Mouse (Mus musculus) embryonic facial prominence, embryonic 14.5 days (tissue): ENCODE measurements around the gene Eml2. TPM values are rescaled to one million over a fixed set of nuclear protein-coding genes. Genes with fewer than 3 reads are reported as not detected.

Source experiments
- ATAC-seq: fragments of 200-750 bp; cut with Nextera tagmentation; 2 replicates; pipeline ENCODE4 v1.8.0; 2017; ENCODE audit warnings: low read depth, moderate number of reproducible peaks, moderate TSS enrichment
- DNase-seq: peaks from one replicate; pipeline ENCODE4 v3.0.0-alpha.2; 2015; ENCODE audit warnings: low spot score
- H3K27ac ChIP-seq: fragments of 300-500 bp; sonication (generic); replicated peaks from 2 replicates; pipeline ENCODE4 v1.5.1; 2014; ENCODE audit warnings: low read depth, mild to moderate bottlenecking, low read length, moderate library complexity
- H3K27me3 ChIP-seq: fragments of 300-500 bp; sonication (generic); replicated peaks from 2 replicates; pipeline ENCODE4 v1.6.1; 2014; ENCODE audit warnings: low read length; ENCODE audit not compliant: control insufficient read depth, insufficient read depth
- H3K36me3 ChIP-seq: fragments of 300-500 bp; sonication (generic); 2 replicates; pipeline ENCODE4 v1.6.1; 2014; ENCODE audit warnings: low read length, mixed read lengths; ENCODE audit not compliant: control insufficient read depth, insufficient read depth
- H3K4me1 ChIP-seq: fragments of 300-500 bp; sonication (generic); 2 replicates; pipeline ENCODE4 v1.6.1; 2014; ENCODE audit warnings: antibody characterized with exemption, low read length; ENCODE audit not compliant: control insufficient read depth, insufficient read depth
- H3K4me2 ChIP-seq: fragments of 300-500 bp; sonication (generic); 2 replicates; pipeline ENCODE4 v1.6.1; 2014; ENCODE audit warnings: low read depth, mild to moderate bottlenecking, low read length, moderate library complexity, mixed read lengths
- H3K4me3 ChIP-seq: fragments of 300-500 bp; sonication (generic); 2 replicates; pipeline ENCODE4 v1.5.1; 2014; ENCODE audit warnings: low read depth, mild to moderate bottlenecking, low read length
- H3K9ac ChIP-seq: fragments of 300-500 bp; sonication (generic); 2 replicates; pipeline ENCODE4 v1.6.1; 2014; ENCODE audit warnings: low read depth, mild to moderate bottlenecking, low read length, moderate library complexity, mixed read lengths
- H3K9me3 ChIP-seq: fragments of 300-500 bp; sonication (generic); 2 replicates; pipeline ENCODE4 v1.6.1; 2016; ENCODE audit warnings: low read length; ENCODE audit not compliant: control insufficient read depth
- WGBS: fragments of 180-500 bp; shearing (Covaris S2); extraction: QIAGEN DNeasy Blood & Tissue Kit; methylation state at CpG from one replicate; pipeline ENCODE4 v1.1.7; 2014; 5-methylcytosine and 5-hydroxymethylcytosine counted together
- polyA plus RNA-seq: library from polyadenylated mRNA; unstranded; fragments of >200 nt; fragmentation: Nextera tagmentation; extraction: Ambion mirVana; gene quantifications from 2 replicates; pipeline ENCODE4 v1.2.1, GENCODE M21; 2014

Gene Eml2
- polyA plus RNA-seq, 1 experiment from 2014 or later, result 4.2 TPM

DNA sequence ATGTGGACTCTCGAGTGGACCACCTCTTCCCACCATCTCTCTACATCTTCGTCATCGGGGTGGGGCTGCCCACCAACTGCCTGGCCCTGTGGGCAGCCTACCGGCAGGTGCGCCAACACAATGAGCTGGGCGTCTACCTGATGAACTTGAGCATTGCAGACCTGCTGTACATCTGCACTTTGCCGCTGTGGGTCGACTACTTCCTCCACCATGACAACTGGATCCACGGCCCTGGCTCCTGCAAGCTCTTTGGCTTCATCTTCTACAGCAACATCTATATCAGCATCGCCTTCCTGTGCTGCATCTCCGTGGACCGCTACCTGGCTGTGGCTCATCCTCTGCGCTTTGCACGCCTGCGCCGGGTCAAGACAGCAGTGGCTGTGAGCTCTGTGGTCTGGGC lies 46.0 kb downstream of the Eml2 start:
- no peak overlapping the region for H3K4me2 ChIP-seq
- H3K27me3 ChIP-seq, result no peaks in the 10 kb centered on the region
- peaks cover 5% of the 10 kb centered on the region; the same call in 1 of the 2 replicates for H3K36me3 ChIP-seq
- WGBS, result 98% methylated on average over 16 of the region's 16 CpGs
- H3K9me3 ChIP-seq, result no peaks in the 10 kb centered on the region
- DNase-seq (no peak), ATAC-seq (no peak)
- no peak overlapping the region for H3K4me3 ChIP-seq
- H3K9ac ChIP-seq, result no peak overlapping the region
- H3K27ac ChIP-seq, result no peak overlapping the region
- H3K4me1 ChIP-seq, result peaks cover 6% of the 10 kb centered on the region

DNA sequence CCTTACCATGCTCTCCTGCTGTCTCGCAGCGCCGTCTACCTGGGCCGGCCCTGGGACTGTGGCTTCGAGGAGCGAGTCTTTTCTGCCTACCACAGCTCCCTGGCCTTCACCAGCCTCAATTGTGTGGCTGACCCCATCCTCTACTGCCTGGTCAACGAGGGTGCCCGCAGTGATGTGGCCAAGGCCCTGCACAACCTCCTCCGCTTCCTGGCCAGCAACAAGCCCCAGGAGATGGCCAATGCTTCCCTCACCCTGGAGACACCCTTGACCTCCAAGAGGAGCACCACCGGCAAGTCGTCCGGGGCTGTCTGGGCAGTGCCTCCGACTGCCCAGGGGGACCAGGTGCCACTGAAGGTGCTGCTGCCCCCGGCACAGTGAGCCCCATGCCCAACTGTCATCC lies 46.7 kb downstream of the Eml2 start:
- no peak for DNase-seq
- WGBS, result 90% methylated on average over 14 of the region's 14 CpGs
- H3K4me3 ChIP-seq, result no peak overlapping the region

DNA sequence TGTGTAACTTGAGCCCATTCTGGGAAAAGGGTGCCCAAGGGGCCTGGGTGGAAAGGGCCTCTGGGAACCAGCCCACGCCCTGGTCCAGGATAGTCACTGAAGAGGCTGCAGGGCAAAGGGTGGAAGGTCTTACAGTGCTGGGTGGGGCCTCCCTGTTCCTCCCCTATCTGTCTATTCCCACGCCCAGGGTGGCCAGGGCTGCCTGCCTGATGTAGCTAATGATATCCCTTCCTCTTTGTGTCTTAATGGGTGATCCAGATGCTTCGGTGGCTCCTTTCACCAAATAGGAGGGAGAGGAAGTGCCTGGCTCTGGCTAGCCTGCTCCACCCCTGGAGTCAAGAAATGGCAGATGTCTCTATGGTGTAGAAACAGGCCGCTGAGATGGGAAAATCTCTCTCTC lies 48.7 kb downstream of the Eml2 start:
- ATAC-seq (no peak), DNase-seq (no peak)
- H3K27me3 ChIP-seq, result no peaks in the 10 kb centered on the region
- no peaks in the 10 kb centered on the region for H3K9me3 ChIP-seq
- H3K4me2 ChIP-seq, result no peak overlapping the region
- no peak overlapping the region for H3K27ac ChIP-seq
- no peak overlapping the region for H3K4me3 ChIP-seq
- 77% methylated on average over 4 of the region's 4 CpGs for WGBS
- peaks cover 5% of the 10 kb centered on the region; the same call in 1 of the 2 replicates for H3K36me3 ChIP-seq
- H3K4me1 ChIP-seq, result peaks cover 10% of the 10 kb centered on the region
- H3K9ac ChIP-seq, result no peak overlapping the region

More for the DNA sequence above, 46.7 kb downstream of the Eml2 start:
- no peak for ATAC-seq
- no peak overlapping the region for H3K4me2 ChIP-seq
- H3K27me3 ChIP-seq, result no peaks in the 10 kb centered on the region
- H3K27ac ChIP-seq, result no peak overlapping the region
- peaks cover 6% of the 10 kb centered on the region for H3K4me1 ChIP-seq
- H3K36me3 ChIP-seq, result peaks cover 5% of the 10 kb centered on the region; the same call in 1 of the 2 replicates
- H3K9ac ChIP-seq, result no peak overlapping the region
- no peaks in the 10 kb centered on the region for H3K9me3 ChIP-seq

DNA sequence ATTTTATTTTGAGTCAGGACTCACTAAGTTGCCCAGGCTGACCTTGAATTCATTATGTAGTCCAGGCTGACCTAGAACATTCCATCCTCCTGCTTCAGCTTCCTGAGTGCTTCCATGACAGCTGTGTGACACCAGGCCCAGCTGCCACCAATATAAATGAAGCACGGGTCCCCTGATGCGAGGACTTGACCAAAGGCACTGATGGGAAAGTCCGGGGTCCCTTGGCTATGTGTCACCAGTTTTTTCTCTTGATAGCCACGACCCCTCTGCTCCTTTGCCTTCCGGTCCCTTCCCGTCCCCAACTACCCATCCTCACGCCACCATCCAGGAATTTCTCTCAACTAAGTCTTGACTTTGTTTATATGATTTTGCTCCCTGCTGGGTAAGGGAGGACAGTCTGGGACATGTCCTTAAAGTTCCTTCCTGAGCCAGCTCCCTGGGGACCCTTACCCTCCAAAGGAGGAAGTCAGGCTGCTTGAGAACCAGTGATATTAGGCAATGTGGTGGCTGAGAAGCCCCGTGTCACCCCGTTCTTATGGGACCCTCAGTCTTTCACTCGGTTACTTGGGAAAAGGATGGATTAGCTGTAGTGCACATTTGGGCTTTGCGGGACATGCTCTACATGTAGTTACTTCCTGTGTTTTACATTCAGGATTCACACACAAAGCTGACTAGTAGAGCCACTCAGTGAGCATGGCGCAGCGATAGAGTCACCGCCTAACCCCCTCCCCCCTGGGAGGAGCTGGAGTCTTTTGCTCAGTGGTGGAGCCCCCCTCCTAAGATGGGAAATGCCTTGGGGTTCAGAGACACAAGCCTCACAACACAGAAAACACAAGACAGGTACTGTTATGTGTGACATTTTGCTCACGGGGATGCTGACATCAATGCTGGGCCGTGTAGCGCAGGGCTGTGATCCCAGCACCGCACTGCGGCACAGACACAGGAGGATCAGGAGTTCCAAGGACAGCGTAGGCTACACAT lies 50.9 kb downstream of the Eml2 start:
- peak; percentile 6; the same call in 1 of the 2 replicates for ATAC-seq

DNA sequence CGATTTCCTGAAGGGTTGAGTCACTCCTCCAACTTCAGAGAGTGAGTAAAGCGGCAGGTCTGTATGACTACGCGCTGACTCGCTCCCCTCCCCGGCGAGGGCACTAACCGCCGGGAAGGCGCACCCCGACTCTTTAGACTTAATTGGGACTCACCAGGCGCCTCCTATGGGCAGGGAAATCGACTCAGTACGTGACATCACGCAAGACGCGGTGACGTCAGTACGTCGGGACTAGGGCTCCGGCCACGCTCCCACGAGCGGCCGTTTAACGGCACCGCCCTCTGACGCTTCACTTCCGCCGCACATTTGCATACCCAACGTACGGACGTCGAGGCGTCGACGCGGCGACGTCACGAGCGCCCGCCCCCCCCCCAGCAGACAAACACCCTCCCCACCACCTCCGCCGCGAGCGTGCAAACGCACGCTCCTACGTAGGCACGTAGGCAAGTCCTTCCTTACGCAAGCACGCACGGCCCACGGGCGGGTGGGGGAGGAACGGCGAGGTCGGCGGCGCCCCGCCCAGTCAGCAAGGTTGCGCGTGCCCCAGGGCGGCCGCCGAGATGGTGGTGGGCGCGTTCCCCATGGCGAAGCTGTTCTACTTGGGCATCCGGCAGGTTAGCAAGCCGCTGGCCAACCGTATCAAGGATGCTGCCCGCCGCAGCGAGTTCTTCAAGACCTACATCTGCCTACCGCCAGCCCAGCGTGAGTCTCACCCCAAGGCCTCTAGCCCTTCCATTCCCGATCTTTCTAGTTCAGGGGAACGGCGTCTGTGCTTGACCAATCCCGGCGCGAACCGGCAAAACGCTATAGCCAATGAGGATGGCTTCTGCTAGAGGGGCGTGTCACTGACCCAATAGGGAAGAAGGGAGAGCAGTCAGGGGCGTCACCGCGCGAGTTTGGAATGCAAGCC lies 51.9 kb downstream of the Eml2 start, which contains the start of gene Opa3:
TSS of gene Opa3 (plus strand) at position 452 of the 910 bp plus-strand sequence.
- peak within 1 kb of the TSS; percentile 71 for H3K4me2 ChIP-seq
- H3K36me3 ChIP-seq, result peaks cover 5% of the 10 kb centered on the region; the same call in 1 of the 2 replicates
- DNase-seq, result peak; percentile 100
- WGBS, result 0% methylated on average over 44 of the region's 91 CpGs
- no peaks in the 10 kb centered on the region for H3K9me3 ChIP-seq
- peak; percentile 94 for ATAC-seq
- peak within 1 kb of the TSS; percentile 67 for H3K4me3 ChIP-seq
- peak within 1 kb of the TSS; percentile 99 for H3K27ac ChIP-seq
- no peaks in the 10 kb centered on the region for H3K27me3 ChIP-seq
- H3K9ac ChIP-seq, result peak within 1 kb of the TSS; percentile 82
- H3K4me1 ChIP-seq, result peaks cover 10% of the 10 kb centered on the region

More for the DNA sequence above, 50.9 kb downstream of the Eml2 start:
- H3K4me1 ChIP-seq, result peaks cover 10% of the 10 kb centered on the region
- no peaks in the 10 kb centered on the region for H3K27me3 ChIP-seq
- H3K27ac ChIP-seq, result peak overlapping the region; percentile 99
- WGBS, result 19% methylated on average over 20 of the region's 20 CpGs
- no peaks in the 10 kb centered on the region for H3K9me3 ChIP-seq
- H3K9ac ChIP-seq, result peak overlapping the region; percentile 73
- peak overlapping the region; percentile 71 for H3K4me2 ChIP-seq
- peak; percentile 82 for DNase-seq
- H3K4me3 ChIP-seq, result peak overlapping the region; percentile 67
- peaks cover 5% of the 10 kb centered on the region; the same call in 1 of the 2 replicates for H3K36me3 ChIP-seq

DNA sequence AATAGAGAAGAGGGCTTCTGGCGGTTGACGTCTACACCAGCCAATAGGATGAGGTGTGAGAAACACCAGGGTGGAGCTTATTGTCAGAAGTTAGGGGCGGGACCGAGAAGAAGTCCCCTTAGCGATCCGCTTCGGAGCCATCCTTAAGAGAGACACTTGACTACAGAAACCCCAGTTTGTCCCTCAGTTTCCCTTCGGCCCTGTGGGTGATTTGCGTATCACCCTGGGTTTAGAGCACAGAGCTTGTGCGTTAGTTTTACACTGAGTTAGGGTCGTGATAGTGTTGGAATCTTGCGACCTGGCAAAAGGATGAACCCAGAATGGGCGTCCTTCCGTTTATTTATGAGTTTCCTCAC lies 52.5 kb downstream of the Eml2 start:
- H3K36me3 ChIP-seq, result peaks cover 5% of the 10 kb centered on the region; the same call in 1 of the 2 replicates
- 0% methylated on average over 9 of the region's 14 CpGs for WGBS

DNA sequence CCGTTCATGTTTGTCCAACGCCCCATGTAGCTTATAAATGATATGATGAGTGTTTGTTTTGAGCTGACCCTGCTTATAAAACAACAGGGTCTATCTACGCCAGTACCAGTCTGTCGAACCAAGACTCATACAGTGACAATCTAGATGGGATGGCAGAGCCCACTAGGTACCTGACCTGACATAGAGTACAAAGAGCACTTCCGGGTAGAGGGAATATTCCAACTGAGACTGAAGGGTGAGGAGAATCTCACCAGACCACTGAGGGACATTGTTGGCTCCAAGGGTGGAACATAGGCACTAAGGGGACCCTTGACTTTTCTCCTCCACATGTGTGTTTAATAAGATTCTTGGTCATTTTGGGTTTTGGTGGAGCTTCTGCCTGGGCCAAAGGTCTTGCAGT lies 53.2 kb downstream of the Eml2 start:
- DNase-seq (no peak), ATAC-seq (no peak)
- no peaks in the 10 kb centered on the region for H3K9me3 ChIP-seq
- H3K27ac ChIP-seq, result peak overlapping the region; percentile 71
- peaks cover 5% of the 10 kb centered on the region; the same call in 1 of the 2 replicates for H3K36me3 ChIP-seq
- peak overlapping the region; percentile 67 for H3K4me3 ChIP-seq
- H3K4me2 ChIP-seq, result peak overlapping the region; percentile 69
- H3K4me1 ChIP-seq, result peaks cover 10% of the 10 kb centered on the region
- peak overlapping the region; percentile 69 for H3K9ac ChIP-seq
- no peaks in the 10 kb centered on the region for H3K27me3 ChIP-seq
- 44% methylated on average over 5 of the region's 5 CpGs for whole genome bisulfite sequencing

More for the DNA sequence above, 52.5 kb downstream of the Eml2 start:
- Histone ChIP-seq H3K27ac (peak overlapping the region; percentile 71), H3K4me2 (peak overlapping the region; percentile 69), H3K27me3 (no peaks in the 10 kb centered on the region), H3K9me3 (no peaks in the 10 kb centered on the region), H3K4me1 (peaks cover 10% of the 10 kb centered on the region), H3K4me3 (peak overlapping the region; percentile 67), H3K9ac (peak overlapping the region; percentile 69)
- ATAC-seq, result no peak
- no peak for DNase-seq

DNA sequence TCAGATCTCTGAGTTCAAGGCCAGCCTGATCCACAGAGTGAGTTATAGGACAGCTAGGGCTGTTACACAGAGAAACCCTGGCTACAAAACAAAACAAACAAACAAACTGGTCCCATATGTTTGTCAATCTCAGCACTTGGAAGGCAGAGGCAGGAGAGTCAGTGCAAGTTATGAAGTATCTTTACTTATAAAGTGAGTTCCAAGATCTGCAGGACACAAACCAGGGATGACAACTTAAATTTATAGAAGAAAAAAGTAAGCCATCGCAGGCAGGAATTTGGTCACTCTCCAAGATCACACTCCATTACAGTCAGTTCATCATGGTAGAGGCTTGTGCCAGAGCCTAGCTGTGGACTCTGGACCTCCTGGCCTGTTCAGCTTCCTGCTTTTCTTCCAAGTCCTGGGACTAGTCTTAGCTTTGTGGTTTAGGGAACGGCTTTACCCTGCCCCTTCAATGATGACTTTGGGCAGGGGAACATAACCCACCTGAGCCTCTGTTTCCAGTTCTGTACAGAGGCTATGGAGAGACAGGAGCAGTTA lies 53.9 kb downstream of the Eml2 start:
- Histone ChIP-seq H3K4me2 (peak overlapping the region; percentile 69), H3K9ac (no peak overlapping the region)

More for the DNA sequence above, 53.9 kb downstream of the Eml2 start:
- H3K4me3 ChIP-seq, result no peak overlapping the region
- ATAC-seq (no peak), DNase-seq (no peak)
- no peaks in the 10 kb centered on the region for H3K27me3 ChIP-seq
- H3K27ac ChIP-seq, result no peak overlapping the region
- no peaks in the 10 kb centered on the region for H3K9me3 ChIP-seq
- peaks cover 10% of the 10 kb centered on the region for H3K4me1 ChIP-seq
- peaks cover 5% of the 10 kb centered on the region; the same call in 1 of the 2 replicates for H3K36me3 ChIP-seq
- 93% methylated on average over 2 of the region's 2 CpGs for WGBS
